Mouse (Mus musculus) left cerebral cortex, postnatal 4 days (tissue): ENCODE results near the gene Kcnip1. TPM values are rescaled to one million over a fixed set of nuclear protein-coding genes. Genes with fewer than 3 reads are reported as not detected.

Experiments used
- DNase-seq: peaks from one replicate; pipeline ENCODE4 v3.0.0-alpha.2; 2022
- intact Hi-C: fragments of 180-260 bp; cut with DNase I; formaldehyde crosslinking; loops from one replicate; pipeline ENCODE4 v1.15.1; 2025
- total RNA-seq, 2 experiments: library from RNA; stranded (reverse); gene quantifications; 2 replicates each; pipeline ENCODE4 v1.2.3; 2021

Kcnip1 gene
- total RNA-seq, 2 experiments from 2014 or later: 35.8 to 43.5 TPM

GRCm38 (mm10) chr11:33786572-33786971, 206.4 kb downstream of the Kcnip1 start:
- intact Hi-C loops: no loop called here
- no peak for DNase-seq

- intact Hi-C loops: no loop called here
- DNase-seq: peak; percentile 70
These were observed 211.4 kb downstream of the Kcnip1 start for GRCm38 (mm10) chr11:33781561-33781971.

- DNase-seq: no peak
- intact Hi-C loops: no loop called here
These were observed 212.7 kb downstream of the Kcnip1 start for GRCm38 (mm10) chr11:33780263-33780662.

GRCm38 (mm10) chr11:33772615-33773141, 220.3 kb downstream of the Kcnip1 start:
- intact Hi-C loops: no loop called here
- DNase-seq: no peak

DNA sequence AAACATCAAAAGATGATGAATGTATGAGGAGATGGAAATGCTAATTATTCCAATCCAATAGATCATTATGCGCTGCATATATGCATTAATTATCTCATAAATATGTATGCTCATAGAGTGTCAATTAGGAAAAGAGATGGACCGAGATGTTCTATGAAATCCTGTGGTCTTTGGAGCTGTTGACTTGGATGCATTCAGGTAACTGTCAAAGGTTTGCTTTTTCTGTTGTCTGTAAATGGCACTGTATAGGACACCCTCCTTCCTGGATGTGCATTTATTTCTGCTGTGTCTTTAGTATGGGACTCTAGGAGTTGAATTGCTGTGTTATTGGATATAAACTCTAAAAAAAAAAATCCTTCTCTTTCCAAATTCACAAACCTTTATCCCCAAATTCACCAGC, 220.9 kb downstream of the Kcnip1 start:
- intact Hi-C loops: no loop called here
- DNase-seq: no peak

DNA sequence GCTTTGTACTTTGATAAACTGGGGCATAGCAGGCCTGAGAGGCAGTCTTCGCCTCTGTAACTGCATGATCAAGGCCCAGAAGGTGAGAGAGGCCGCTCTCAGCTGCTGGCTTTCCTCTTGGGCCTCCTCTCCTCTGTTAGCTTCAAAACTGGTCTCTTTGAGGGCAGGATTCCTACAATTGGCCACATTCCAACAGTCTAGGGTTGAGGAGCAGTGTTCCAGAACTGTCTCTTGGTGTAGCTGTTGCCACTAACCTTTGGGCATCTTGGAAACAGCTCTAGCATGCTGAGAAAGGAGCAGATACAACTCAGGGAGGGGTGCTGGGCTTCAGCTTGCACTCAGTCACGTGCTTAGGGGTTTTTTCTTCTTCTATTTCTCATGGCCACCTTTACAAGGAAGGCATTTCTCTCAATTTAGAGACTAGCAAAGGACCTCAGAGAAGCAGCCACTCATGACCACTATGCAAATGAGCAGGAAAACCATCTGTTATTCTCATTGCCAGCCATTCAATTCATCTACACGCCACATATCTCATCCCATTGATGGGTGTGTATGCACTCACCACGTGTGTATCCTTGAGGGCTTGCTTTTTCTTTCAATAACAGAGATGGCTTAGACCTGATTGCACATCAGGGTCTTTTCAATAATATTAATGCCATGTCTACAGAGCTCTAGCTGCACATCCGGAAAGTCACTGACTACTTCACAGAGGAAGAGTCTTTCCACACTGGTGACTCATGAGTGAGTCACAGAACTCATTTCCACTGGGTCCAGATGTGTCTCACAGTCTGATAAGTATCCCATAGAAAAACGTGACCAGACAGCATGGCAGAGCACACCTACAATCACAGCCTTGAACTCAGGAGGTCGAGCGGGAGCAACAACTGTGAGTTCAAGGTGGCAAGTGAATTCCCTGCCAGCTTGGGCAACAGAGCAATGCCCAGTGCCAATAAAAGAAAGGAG, 225.7 kb downstream of the Kcnip1 start:
- intact Hi-C loops: no loop called here
- no peak for DNase-seq

DNA sequence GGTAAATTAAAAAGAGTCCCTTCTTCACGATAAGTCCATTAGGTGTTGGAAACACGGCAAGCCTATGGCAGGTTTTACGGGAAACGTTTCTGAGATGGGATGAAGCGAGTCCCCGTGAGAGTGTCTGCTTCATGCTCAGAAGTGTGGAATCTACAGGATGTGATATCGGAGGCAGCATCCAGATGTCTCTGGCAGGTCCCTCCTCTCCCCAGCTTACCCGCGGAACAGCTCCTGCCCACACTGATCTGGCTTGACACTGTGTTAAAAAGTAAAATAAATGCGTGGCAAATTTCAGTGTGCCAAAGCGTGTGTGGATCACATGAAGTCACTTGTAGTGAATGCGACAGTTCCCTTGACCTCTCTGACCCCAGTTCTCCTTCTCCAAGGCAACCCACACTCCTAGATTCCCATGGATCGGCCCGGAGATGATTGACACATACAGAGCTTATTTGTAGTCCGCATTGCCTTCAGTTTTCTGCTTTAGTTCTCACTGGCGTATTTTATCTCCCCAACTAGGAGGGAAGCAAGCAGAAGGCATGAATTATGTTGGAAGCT, 231.7 kb downstream of the Kcnip1 start:
- intact Hi-C loops: no loop called here
- DNase-seq: no peak

DNA sequence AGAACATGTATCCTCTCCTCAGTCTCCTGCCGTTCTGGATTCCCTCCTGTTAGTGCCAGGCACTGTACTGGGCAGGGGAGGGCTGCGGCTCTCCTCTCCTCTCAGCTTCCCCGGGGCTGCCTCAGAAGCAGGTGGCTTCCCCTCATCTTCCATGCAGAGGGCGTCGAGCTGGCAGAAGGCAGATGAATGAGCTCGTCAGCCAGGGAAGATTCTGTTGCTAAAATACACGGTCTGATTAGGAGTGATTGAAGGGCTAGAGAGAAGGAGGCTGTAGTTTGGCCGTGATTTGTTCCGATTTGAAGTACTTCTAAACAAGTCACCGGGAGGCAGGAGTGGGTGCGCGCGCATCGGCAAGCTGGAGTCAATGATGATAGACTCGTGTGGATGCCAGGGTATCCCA, 236.3 kb downstream of the Kcnip1 start:
- DNase-seq: no peak

GRCm38 (mm10) chr11:33752431-33752873, 240.5 kb downstream of the Kcnip1 start:
- DNase-seq: no peak
- intact Hi-C loops: no loop called here

More for the DNA sequence above, 236.3 kb downstream of the Kcnip1 start:
- intact Hi-C loops: no loop called here

DNA sequence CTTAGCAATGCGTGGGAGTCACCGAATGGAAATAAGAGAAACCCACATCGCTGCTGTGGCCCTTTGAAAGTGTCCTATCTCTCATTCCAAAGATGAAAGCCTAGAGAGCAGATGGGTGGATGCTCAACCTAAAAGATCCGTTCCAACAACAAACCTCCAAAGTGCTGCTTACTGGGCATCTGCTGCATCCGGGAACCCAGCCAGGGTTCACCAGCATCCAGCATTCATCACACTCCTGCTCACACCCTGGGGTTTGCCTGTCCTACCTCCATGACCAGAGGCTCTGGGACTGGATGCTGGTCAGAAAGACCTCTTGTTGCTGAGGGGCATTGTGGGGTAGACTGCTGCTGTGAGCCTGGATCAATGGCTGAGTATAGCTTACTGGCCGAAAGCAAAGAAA, 241.4 kb downstream of the Kcnip1 start:
- intact Hi-C loops: no loop called here
- DNase-seq: peak; percentile 53

GRCm38 (mm10) chr11:33749979-33750378, 243.0 kb downstream of the Kcnip1 start:
- DNase-seq: no peak
- intact Hi-C loops: no loop called here

GRCm38 (mm10) chr11:33749408-33749807, 243.5 kb downstream of the Kcnip1 start:
- DNase-seq: no peak
- intact Hi-C loops: no loop called here

DNA sequence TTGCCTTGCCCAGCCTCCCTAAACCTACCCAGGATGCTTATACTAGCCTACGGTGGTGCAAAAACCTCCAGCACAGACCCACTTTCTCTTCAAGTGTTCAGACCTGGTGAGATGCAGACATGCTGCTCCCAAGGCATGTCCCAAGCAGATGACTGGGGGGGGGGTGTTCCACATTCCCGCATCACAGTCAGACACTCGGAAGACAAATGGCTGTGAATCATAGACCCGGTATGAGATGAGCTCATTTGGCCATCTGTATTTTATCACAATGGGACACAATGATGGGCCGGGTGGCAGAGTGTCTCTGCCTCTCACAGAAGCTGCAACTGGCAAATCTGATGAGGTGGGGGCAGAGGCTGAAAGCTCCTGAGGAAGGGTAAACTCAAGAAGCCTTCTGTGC, 244.2 kb downstream of the Kcnip1 start:
- intact Hi-C loops: no loop called here
- DNase-seq: no peak

DNA sequence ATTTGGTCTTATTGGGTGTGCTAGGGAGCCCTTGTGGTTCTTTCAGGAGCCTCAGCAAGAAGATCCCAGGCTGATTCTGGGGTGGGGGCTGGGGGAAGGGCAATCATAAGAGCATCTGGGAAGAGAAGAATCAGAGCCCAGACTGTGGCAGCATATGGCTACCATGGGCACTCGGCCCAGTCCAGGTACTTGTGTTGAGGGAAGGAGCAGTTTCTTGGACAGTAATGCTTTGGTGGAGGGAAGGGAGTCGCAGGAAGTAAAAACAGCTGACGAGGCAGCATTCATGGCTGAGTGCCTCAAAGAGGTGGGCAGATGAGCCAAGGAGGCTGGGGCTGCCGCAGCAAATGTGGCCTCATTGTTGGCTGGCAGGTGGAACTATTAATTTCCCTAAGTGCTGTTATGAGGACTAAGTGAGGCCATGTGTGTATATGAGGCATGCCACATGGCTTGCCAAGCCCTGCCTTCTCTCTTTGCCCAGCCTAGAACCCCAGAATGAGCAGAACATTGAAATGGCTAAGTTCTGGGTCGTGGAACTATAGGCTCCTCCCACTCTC, 245.5 kb downstream of the Kcnip1 start:
- DNase-seq: peak; percentile 86
- intact Hi-C loops: no loop called here

- no peak for DNase-seq
- intact Hi-C loops: no loop called here
These were observed 246.6 kb downstream of the Kcnip1 start for GRCm38 (mm10) chr11:33746402-33746801.

DNA sequence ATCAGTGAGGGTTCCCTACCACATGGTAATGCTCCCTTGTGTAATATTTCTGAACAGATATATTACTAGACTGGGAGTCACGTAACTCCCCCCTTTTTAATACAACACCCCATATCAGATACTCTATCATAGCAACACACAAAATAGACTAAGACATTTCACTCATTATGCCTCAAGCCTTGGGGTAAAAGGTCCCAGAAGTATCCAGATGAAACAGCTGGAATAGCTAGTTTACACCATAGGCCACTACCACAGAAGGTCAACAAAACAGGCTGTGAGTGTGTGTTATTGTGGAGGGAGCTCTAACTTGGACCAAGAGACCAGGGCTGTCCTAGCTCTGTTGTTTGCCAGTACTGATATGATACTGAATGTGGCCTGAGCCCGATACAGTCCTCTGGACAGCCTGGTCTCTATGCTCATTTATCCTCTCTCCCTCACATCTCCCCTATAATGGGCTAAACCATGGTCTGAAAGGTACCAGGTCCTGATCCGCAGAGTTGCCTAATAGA, 247.1 kb downstream of the Kcnip1 start:
- no peak for DNase-seq
- intact Hi-C loops: no loop called here

- DNase-seq: no peak
- intact Hi-C loops: no loop called here
These were observed 248.5 kb downstream of the Kcnip1 start for GRCm38 (mm10) chr11:33744429-33744828.

DNA sequence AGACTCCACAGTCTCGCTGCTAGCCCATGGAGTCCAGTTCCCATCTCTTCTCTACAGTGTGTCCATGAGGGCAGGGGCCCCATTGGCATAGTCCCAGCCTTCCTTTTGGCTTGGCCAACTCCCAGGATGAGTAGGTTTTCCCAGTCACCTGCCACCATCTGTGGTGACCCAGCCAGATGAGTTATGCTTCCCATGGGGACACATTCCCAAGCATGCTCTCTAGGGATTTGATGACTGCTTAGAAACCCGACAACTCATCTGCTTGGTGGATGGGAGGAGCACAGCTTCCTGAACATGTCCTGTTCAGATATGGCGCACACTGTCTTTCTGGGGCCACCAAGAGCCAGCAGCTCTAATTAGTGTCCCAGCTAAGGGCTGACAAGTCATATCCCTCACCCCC, 252.8 kb downstream of the Kcnip1 start:
- intact Hi-C loops: no loop called here
- no peak for DNase-seq

- intact Hi-C loops: loop anchor here (10.0 kb wide), 2 partner anchors 108 to 268 kb away; no protein-coding TSS in a partner anchor
- DNase-seq: no peak
These were observed 256.5 kb downstream of the Kcnip1 start for GRCm38 (mm10) chr11:33736426-33736825.

- DNase-seq: peak; percentile 83
- intact Hi-C loops: loop anchor here (2.0 to 10.0 kb wide), 4 partner anchors 112 to 479 kb away; no protein-coding TSS in a partner anchor
These were observed 259.7 kb downstream of the Kcnip1 start for GRCm38 (mm10) chr11:33733269-33733668.

DNA sequence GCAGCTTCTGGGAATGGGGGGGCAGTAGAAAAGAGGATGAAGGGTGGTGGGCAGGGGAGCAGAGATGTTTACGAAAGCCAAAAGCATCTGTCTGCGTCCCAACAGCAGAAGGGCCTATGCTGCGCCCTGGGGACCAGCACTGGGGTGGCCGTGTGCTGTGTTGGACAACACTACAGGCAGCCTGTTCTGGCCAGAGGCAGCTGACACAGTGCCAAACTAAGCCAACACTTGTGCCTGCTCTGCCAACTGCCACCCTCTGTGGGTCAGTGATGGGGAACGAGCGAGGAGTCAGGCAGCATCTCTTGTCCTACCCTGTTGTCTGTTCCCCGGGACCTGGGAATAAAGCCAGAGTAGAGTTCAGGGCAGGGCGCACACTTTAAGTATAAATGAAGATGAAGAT, 260.6 kb downstream of the Kcnip1 start:
- peak; percentile 79 for DNase-seq
- intact Hi-C loops: loop anchor here (2.0 to 10.0 kb wide), 4 partner anchors 112 to 480 kb away; no protein-coding TSS in a partner anchor
